Mouse (Mus musculus) intestine, embryonic 16.5 days (tissue): ENCODE results near the gene H2-DMb2. TPM values are rescaled to one million over a fixed set of nuclear protein-coding genes. Genes with fewer than 3 reads are reported as not detected.
"Not testable (repeated sequence)": the region's sequence is repeated elsewhere in the genome, so short reads cannot be mapped to it uniquely, and the experiment has no call there.

Source experiments
- ATAC-seq: fragments of 200-750 bp; cut with Nextera tagmentation; 2 replicates; pipeline ENCODE4 v1.8.0; 2017; ENCODE audit warnings: moderate TSS enrichment, moderate library complexity
- H3K27ac ChIP-seq: fragments of 300-500 bp; sonication (generic); 2 replicates; pipeline ENCODE4 v1.5.1; 2014; ENCODE audit warnings: mild to moderate bottlenecking, low read length
- H3K27me3 ChIP-seq: fragments of 300-500 bp; sonication (generic); replicated peaks from 2 replicates; pipeline ENCODE4 v1.6.1; 2014; ENCODE audit warnings: low read length, control low read depth, mixed read lengths; ENCODE audit not compliant: control insufficient read depth, insufficient read depth
- H3K36me3 ChIP-seq: fragments of 300-500 bp; sonication (generic); 2 replicates; pipeline ENCODE4 v1.6.1; 2014; ENCODE audit warnings: low read length, control low read depth; ENCODE audit not compliant: control insufficient read depth, insufficient read depth
- H3K4me1 ChIP-seq: fragments of 300-500 bp; sonication (generic); 2 replicates; pipeline ENCODE4 v1.6.1; 2014; ENCODE audit warnings: low read length, control low read depth, mixed read lengths; ENCODE audit not compliant: control insufficient read depth, insufficient read depth
- H3K4me2 ChIP-seq: fragments of 300-500 bp; sonication (generic); 2 replicates; pipeline ENCODE4 v1.6.1; 2014; ENCODE audit warnings: low read depth, low read length, control low read depth
- H3K4me3 ChIP-seq: fragments of 300-500 bp; sonication (generic); 2 replicates; pipeline ENCODE4 v1.5.1; 2014; ENCODE audit warnings: mild to moderate bottlenecking, low read length
- H3K9ac ChIP-seq: fragments of 300-500 bp; sonication (generic); 2 replicates; pipeline ENCODE4 v1.6.1; 2014; ENCODE audit warnings: low read depth, low read length
- H3K9me3 ChIP-seq: fragments of 300-500 bp; sonication (generic); 2 replicates; pipeline ENCODE4 v1.6.1; 2016; ENCODE audit warnings: low read length, control low read depth; ENCODE audit not compliant: control insufficient read depth
- WGBS: fragments of 180-500 bp; shearing (Covaris S2); extraction: QIAGEN DNeasy Blood & Tissue Kit; methylation state at CpG from one replicate; pipeline ENCODE4 v1.1.7; 2014; 5-methylcytosine and 5-hydroxymethylcytosine counted together
- polyA plus RNA-seq: library from polyadenylated mRNA; unstranded; fragments of >200 nt; fragmentation: Nextera tagmentation; extraction: Ambion mirVana; gene quantifications from 2 replicates; pipeline ENCODE4 v1.2.1, GENCODE M21; 2015

Gene H2-DMb2
- polyA plus RNA-seq, 1 experiment from 2014 or later: 0.87 TPM

- peaks cover 8% of the 10 kb centered on the region; the same call in 1 of the 2 replicates for H3K4me1 ChIP-seq
- no peaks in the 10 kb centered on the region for H3K36me3 ChIP-seq
- H3K9me3 ChIP-seq: no peaks in the 10 kb centered on the region
- H3K4me3 ChIP-seq: no peak overlapping the region
- H3K27me3 ChIP-seq: peaks cover 8% of the 10 kb centered on the region; the same call in 1 of the 2 replicates
- no peak overlapping the region for H3K9ac ChIP-seq
- H3K4me2 ChIP-seq: no peak overlapping the region
- H3K27ac ChIP-seq: no peak overlapping the region
- WGBS: 54% methylated on average over 4 of the region's 4 CpGs
- ATAC-seq: no peak
Observed at GRCm38 (mm10) chr17:34141448-34141847, 1.7 kb upstream of the H2-DMb2 start.

- no peak for ATAC-seq
- Histone ChIP-seq H3K27ac (no peak overlapping the region), H3K4me1 (peaks cover 8% of the 10 kb centered on the region; the same call in 1 of the 2 replicates), H3K36me3 (no peaks in the 10 kb centered on the region), H3K27me3 (peaks cover 8% of the 10 kb centered on the region; the same call in 1 of the 2 replicates), H3K9ac (no peak overlapping the region), H3K4me2 (no peak overlapping the region), H3K9me3 (no peaks in the 10 kb centered on the region), H3K4me3 (no peak overlapping the region)
- 85% methylated on average over 7 of the region's 7 CpGs for WGBS
Observed at GRCm38 (mm10) chr17:34142456-34143010, 574 bp upstream of the H2-DMb2 start.

GRCm38 (mm10) chr17:34143461-34143860 lies 354 bp downstream of the H2-DMb2 start:
- no peak overlapping the region for H3K4me2 ChIP-seq
- H3K36me3 ChIP-seq: no peaks in the 10 kb centered on the region
- H3K9me3 ChIP-seq: no peaks in the 10 kb centered on the region
- no peak for ATAC-seq
- no peak overlapping the region for H3K27ac ChIP-seq
- H3K4me1 ChIP-seq: peaks cover 8% of the 10 kb centered on the region; the same call in 1 of the 2 replicates
- no peak overlapping the region for H3K4me3 ChIP-seq
- no peak overlapping the region for H3K9ac ChIP-seq
- 63% methylated on average over 5 of the region's 5 CpGs for WGBS
- peaks cover 8% of the 10 kb centered on the region; the same call in 1 of the 2 replicates for H3K27me3 ChIP-seq

- WGBS: 89% methylated on average over 4 of the region's 4 CpGs
- not testable (repeated sequence) for H3K9ac ChIP-seq, H3K4me3 ChIP-seq, H3K4me2 ChIP-seq, H3K4me1 ChIP-seq, H3K27me3 ChIP-seq, H3K36me3 ChIP-seq, H3K9me3 ChIP-seq, H3K27ac ChIP-seq, ATAC-seq
Observed at GRCm38 (mm10) chr17:34144221-34144620, 1.1 kb downstream of the H2-DMb2 start.

GRCm38 (mm10) chr17:34144960-34145371 lies 1.9 kb downstream of the H2-DMb2 start:
- H3K27me3 ChIP-seq: peaks cover 7% of the 10 kb centered on the region; the same call in 1 of the 2 replicates
- no peaks in the 10 kb centered on the region for H3K9me3 ChIP-seq
- H3K4me3 ChIP-seq: no peak overlapping the region
- no peak overlapping the region for H3K27ac ChIP-seq
- H3K9ac ChIP-seq: no peak overlapping the region
- WGBS: 72% methylated on average over 3 of the region's 3 CpGs
- H3K4me1 ChIP-seq: no peaks in the 10 kb centered on the region; the same call in 1 of the 2 replicates
- H3K4me2 ChIP-seq: no peak overlapping the region
- no peaks in the 10 kb centered on the region for H3K36me3 ChIP-seq
- ATAC-seq: no peak

- no peaks in the 10 kb centered on the region for H3K9me3 ChIP-seq
- H3K4me1 ChIP-seq: no peaks in the 10 kb centered on the region
- WGBS: 59% methylated on average over 4 of the region's 4 CpGs
- no peak within 1 kb of the TSS for H3K4me2 ChIP-seq
- H3K27me3 ChIP-seq: no peaks in the 10 kb centered on the region
- no peak within 1 kb of the TSS for H3K9ac ChIP-seq
- ATAC-seq: no peak
- no peak within 1 kb of the TSS for H3K4me3 ChIP-seq
- no peak within 1 kb of the TSS for H3K27ac ChIP-seq
- H3K36me3 ChIP-seq: no peaks in the 10 kb centered on the region
Observed at GRCm38 (mm10) chr17:34152923-34153322, 9.8 kb downstream of the H2-DMb2 start, which contains the start of gene H2-DMb1. H2-DMb1 (plus strand) TSS chr17:34153072.

- Histone ChIP-seq H3K4me3 (no peak overlapping the region), H3K4me1 (no peaks in the 10 kb centered on the region), H3K9me3 (no peaks in the 10 kb centered on the region), H3K9ac (no peak overlapping the region), H3K27me3 (no peaks in the 10 kb centered on the region), H3K36me3 (no peaks in the 10 kb centered on the region), H3K4me2 (no peak overlapping the region), H3K27ac (no peak overlapping the region)
- 49% methylated on average over 5 of the region's 5 CpGs for WGBS
- no peak for ATAC-seq
Observed at GRCm38 (mm10) chr17:34155534-34155933, 12.4 kb downstream of the H2-DMb2 start.

GRCm38 (mm10) chr17:34164202-34164895 lies 21.2 kb downstream of the H2-DMb2 start:
- WGBS: 37% methylated on average over 9 of the region's 9 CpGs
- ATAC-seq: no peak
- H3K4me3 ChIP-seq: no peak overlapping the region

GRCm38 (mm10) chr17:34165033-34165730 lies 22.1 kb downstream of the H2-DMb2 start:
- no peaks in the 10 kb centered on the region for H3K36me3 ChIP-seq
- H3K27ac ChIP-seq: no peak overlapping the region
- H3K4me3 ChIP-seq: no peak overlapping the region
- no peak overlapping the region for H3K9ac ChIP-seq
- H3K9me3 ChIP-seq: peaks cover 4% of the 10 kb centered on the region; the same call in 1 of the 2 replicates
- H3K27me3 ChIP-seq: no peaks in the 10 kb centered on the region
- ATAC-seq: no peak
- H3K4me1 ChIP-seq: no peaks in the 10 kb centered on the region
- no peak overlapping the region for H3K4me2 ChIP-seq
- 80% methylated on average over 6 of the region's 6 CpGs for WGBS

More at GRCm38 (mm10) chr17:34164202-34164895, 21.2 kb downstream of the H2-DMb2 start:
- Histone ChIP-seq H3K27ac (no peak overlapping the region), H3K27me3 (no peaks in the 10 kb centered on the region), H3K4me1 (no peaks in the 10 kb centered on the region), H3K4me2 (no peak overlapping the region), H3K36me3 (no peaks in the 10 kb centered on the region), H3K9ac (no peak overlapping the region), H3K9me3 (peaks cover 4% of the 10 kb centered on the region; the same call in 1 of the 2 replicates)
